Mouse (Mus musculus) hindbrain, embryonic 10.5 days (tissue): Measurements from ENCODE around the gene Gltp. TPM values are rescaled to one million over a fixed set of nuclear protein-coding genes. Genes with fewer than 3 reads are reported as not detected.

Experiments
- DNase-seq: peaks from one replicate; pipeline ENCODE4 v3.0.0-alpha.2; 2017; ENCODE audit warnings: low spot score
- H3K27ac ChIP-seq: fragments of 300-500 bp; sonication (generic); 2 replicates; pipeline ENCODE4 v1.5.1; 2016; ENCODE audit warnings: mild to moderate bottlenecking, moderate library complexity
- H3K27me3 ChIP-seq: fragments of 300-500 bp; sonication (generic); 2 replicates; pipeline ENCODE4 v1.6.1; 2016; ENCODE audit warnings: mild to moderate bottlenecking; ENCODE audit not compliant: poor library complexity, insufficient read depth, severe bottlenecking
- H3K36me3 ChIP-seq: fragments of 300-500 bp; sonication (generic); 2 replicates; pipeline ENCODE4 v1.6.1; 2016; ENCODE audit warnings: mild to moderate bottlenecking, moderate library complexity
- H3K4me1 ChIP-seq: fragments of 300-500 bp; sonication (generic); replicated peaks from 2 replicates; pipeline ENCODE4 v1.6.1; 2016; ENCODE audit warnings: mild to moderate bottlenecking
- H3K4me3 ChIP-seq: fragments of 300-500 bp; sonication (generic); 2 replicates; pipeline ENCODE4 v1.5.1; 2016; ENCODE audit warnings: mild to moderate bottlenecking, moderate library complexity
- H3K9me3 ChIP-seq: fragments of 300-500 bp; sonication (generic); 2 replicates; pipeline ENCODE4 v1.6.1; 2016; ENCODE audit warnings: mild to moderate bottlenecking, moderate library complexity
- WGBS: fragments of 180-500 bp; shearing (Covaris S2); methylation state at CpG from one replicate; pipeline ENCODE4 v1.1.7; 2016; 5-methylcytosine and 5-hydroxymethylcytosine counted together
- polyA plus RNA-seq: library from polyadenylated mRNA; unstranded; fragments of >200 nt; fragmentation: Nextera tagmentation; extraction: Ambion mirVana; gene quantifications from 2 replicates; pipeline ENCODE4 v1.2.1, GENCODE M21; 2016

The Gltp gene
- polyA plus RNA-seq, 1 experiment from 2014 or later, result 80.4 TPM

DNA sequence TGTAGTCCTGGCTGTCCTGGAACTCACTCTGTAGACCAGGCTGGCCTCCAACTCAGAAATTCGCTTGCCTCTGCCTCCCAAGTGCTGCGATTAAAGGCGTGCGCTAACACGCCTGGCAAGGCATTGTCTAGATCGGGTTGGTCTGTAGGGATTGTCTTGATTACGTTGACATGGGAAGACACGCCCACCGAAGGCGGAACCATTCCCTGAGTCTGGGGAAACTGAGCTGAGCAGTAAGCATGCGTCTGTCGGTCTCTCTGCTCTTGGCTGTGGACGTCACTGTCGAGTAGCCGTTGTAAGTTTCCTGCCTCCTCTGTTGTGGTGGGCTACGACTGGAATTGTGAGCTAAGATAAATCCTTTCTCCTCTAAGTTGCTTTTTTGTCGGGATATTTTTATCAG lies 6.2 kb upstream of the Gltp start:
- Histone ChIP-seq H3K27ac (no peak overlapping the region), H3K4me1 (no peaks in the 10 kb centered on the region), H3K9me3 (no peaks in the 10 kb centered on the region), H3K4me3 (no peak overlapping the region), H3K27me3 (peaks cover 3% of the 10 kb centered on the region; the same call in 1 of the 2 replicates), H3K36me3 (no peaks in the 10 kb centered on the region)
- 86% methylated on average over 17 of the region's 17 CpGs for WGBS
- DNase-seq, result no peak

DNA sequence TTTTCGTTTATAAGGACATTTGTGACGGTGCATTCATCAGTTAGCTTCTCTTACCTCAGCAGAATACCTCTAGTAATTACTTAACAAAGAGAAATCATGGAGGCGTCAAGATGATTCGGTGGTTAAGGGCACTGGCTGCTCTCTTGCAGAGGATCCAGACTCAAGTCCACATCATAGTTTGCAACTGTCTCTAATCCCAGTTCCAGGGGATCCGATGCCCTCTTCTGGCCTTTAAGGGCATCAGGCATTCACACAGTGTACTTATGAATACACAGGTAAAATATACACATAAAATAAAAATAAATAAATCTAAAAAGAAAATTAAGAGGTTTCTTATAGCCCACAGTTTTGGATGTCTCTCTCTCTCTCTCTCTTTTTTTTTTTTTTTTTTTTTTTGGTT lies 5.0 kb upstream of the Gltp start:
- 80% methylated on average over 5 of the region's 5 CpGs for WGBS
- Histone ChIP-seq H3K4me3 (no peak overlapping the region), H3K4me1 (peaks cover 6% of the 10 kb centered on the region), H3K36me3 (no peaks in the 10 kb centered on the region), H3K27ac (no peak overlapping the region), H3K9me3 (no peaks in the 10 kb centered on the region), H3K27me3 (peaks cover 5% of the 10 kb centered on the region; the same call in 1 of the 2 replicates)
- DNase-seq, result no peak

DNA sequence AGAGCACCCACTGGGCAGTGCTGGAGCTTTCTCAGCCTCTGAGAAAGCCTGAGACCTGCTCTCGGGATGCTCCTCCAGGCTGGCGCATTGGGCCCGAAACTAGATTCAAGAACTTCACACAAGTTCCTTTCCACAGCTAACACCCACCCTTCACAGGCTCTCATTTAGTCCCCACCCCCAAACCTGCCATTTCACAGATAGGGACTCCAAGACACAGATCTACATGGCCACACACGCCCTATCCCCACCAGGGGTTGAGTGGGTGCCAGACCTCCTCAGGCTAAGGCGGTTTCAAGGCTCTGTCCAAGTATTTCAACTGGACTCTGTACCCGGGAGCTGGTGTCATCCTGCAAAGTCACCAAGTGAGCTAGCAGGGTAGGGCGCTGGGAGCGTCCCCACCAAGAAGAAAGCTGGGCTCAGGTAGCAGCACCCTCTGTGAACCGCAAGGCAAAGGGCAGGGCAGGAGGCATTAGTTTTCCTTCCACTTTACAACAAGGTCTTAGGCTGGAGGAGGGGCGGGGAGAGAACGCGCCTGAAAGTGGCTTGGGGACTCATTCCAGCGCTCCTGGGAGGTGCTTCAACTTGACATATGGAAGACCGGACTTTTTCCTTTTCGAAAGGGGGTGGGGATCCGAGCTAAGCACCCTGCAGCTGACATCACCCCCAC lies 951 bp downstream of the Gltp start:
- peak overlapping the region; percentile 90 for H3K27ac ChIP-seq

DNA sequence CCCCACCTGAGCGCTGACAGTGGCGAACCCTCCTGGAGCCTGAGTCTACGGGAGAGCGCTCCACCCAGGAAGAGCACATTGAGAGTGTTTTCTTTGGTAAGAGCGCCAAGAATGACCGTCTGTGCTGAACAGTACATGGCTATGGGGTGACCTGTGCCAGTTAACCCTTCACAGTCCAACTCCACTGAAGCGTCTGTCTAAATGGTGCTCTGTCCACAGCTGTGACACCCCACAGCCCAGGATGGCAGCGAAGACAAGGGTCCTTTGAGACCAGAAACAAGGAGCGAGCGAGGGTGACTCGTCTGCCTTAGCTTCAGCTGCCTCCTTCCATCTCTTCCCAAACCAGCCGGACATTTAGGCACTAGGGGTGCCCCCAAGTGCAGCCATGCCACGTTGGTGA lies 2.1 kb downstream of the Gltp start:
- H3K4me3 ChIP-seq, result no peak overlapping the region
- H3K27me3 ChIP-seq, result peaks cover 5% of the 10 kb centered on the region; the same call in 1 of the 2 replicates
- no peaks in the 10 kb centered on the region for H3K9me3 ChIP-seq
- H3K36me3 ChIP-seq, result no peaks in the 10 kb centered on the region
- WGBS, result 85% methylated on average over 13 of the region's 13 CpGs
- no peak overlapping the region for H3K27ac ChIP-seq
- peaks cover 57% of the 10 kb centered on the region for H3K4me1 ChIP-seq
- DNase-seq, result no peak

More for the DNA sequence above, 951 bp downstream of the Gltp start:
- DNase-seq, result peak; percentile 12
- Histone ChIP-seq H3K27me3 (peaks cover 5% of the 10 kb centered on the region; the same call in 1 of the 2 replicates), H3K9me3 (no peaks in the 10 kb centered on the region), H3K4me1 (peaks cover 46% of the 10 kb centered on the region), H3K4me3 (peak overlapping the region; percentile 90), H3K36me3 (no peaks in the 10 kb centered on the region)
- WGBS, result 21% methylated on average over 16 of the region's 16 CpGs

DNA sequence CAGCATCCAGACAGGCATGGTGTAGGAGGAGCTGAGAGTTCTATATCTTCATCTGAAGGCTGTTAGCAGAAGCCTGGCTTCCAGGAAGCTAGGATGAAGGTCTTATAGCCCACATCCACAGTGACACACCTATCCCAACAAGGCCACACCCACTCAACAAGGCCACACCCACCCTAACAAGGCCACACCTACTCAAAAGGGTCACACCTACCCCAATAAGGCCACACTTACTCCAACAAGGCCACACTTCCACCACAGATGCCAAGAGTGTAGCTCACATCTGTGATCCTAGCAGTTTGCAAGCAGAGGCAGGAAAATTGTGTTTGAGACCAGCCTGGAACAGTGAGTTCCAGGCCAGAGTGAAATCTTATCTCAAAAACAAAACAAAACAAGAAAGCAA lies 2.9 kb downstream of the Gltp start:
- DNase-seq, result no peak
- Histone ChIP-seq H3K4me3 (no peak overlapping the region), H3K36me3 (no peaks in the 10 kb centered on the region), H3K27ac (no peak overlapping the region), H3K4me1 (peaks cover 65% of the 10 kb centered on the region), H3K27me3 (peaks cover 5% of the 10 kb centered on the region; the same call in 1 of the 2 replicates), H3K9me3 (no peaks in the 10 kb centered on the region)

DNA sequence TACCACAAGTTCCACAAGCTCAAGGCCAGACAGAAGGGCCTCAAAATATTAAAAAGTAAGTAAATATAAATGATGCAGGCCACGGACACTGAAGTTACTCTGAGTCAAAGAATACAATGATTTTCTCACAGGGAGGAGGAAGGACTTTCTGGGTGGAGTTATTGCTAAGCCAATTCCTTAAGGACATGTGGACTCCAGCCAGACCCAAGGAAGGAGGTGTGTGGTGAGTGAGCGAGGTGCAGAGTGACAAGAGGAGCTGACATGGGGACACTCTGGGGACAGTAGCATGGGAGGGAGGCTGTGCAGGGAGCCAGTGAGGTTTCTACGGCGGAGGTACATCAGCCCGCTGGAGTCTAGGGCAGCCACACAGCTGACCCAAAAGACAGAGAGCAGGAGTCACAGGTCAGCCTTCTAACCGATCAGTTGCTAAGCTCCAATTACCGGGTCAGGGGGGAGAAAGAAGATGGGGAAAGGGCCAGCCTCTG lies 4.0 kb downstream of the Gltp start:
- Histone ChIP-seq H3K36me3 (no peaks in the 10 kb centered on the region), H3K27me3 (peaks cover under 1% of the 10 kb centered on the region; the same call in 1 of the 2 replicates), H3K27ac (no peak overlapping the region), H3K4me3 (no peak overlapping the region), H3K4me1 (peaks cover 73% of the 10 kb centered on the region), H3K9me3 (no peaks in the 10 kb centered on the region)
- peak; percentile 23 for DNase-seq
- 54% methylated on average over 7 of the region's 7 CpGs for WGBS

DNA sequence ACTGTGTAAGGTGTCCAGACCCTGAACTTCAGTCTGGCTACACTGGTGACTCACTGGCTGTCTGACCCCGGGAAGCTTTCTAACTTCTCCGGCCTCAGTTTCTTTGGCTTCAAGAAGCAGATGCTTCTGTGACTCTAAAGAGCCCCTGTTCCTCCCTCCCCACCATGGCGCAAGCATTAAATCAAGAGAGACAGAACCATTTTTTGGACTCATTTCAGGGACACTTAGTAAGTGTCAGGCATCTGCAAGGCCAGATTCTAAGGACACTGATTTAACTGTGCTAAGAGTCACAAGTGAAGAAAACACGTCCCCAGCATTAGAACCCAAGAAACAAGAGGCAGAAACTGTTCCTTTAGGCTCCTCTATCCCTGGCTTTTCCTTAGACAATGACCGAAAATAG lies 4.8 kb downstream of the Gltp start:
- peaks cover 75% of the 10 kb centered on the region for H3K4me1 ChIP-seq
- no peaks in the 10 kb centered on the region for H3K27me3 ChIP-seq
- H3K9me3 ChIP-seq, result no peaks in the 10 kb centered on the region
- no peaks in the 10 kb centered on the region for H3K36me3 ChIP-seq
- H3K27ac ChIP-seq, result no peak overlapping the region
- WGBS, result 90% methylated on average over 5 of the region's 5 CpGs
- no peak for DNase-seq
- H3K4me3 ChIP-seq, result no peak overlapping the region

DNA sequence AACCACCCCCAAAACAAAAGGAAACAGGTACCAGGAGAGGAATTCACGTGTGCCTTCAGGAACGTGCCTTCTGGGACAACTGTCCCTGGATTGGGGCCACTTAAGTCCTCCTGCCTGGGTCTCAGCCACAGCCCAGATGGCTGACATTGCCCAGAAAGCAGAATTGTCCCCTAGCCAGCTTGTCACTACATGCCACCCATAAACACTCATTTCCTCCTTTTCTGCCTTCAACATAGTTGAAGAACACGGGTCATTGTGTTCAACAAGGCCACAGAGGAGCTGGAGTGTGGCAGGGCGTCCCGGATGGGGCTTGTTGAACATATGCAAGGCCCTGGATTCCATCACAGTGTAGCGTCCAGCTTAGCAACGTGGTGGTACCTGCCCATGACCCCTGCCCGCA lies 9.1 kb downstream of the Gltp start:
- peaks cover 8% of the 10 kb centered on the region for H3K36me3 ChIP-seq
- no peak overlapping the region for H3K4me3 ChIP-seq
- H3K4me1 ChIP-seq, result peaks cover 66% of the 10 kb centered on the region
- H3K27ac ChIP-seq, result peak overlapping the region; percentile 35; the same call in 1 of the 2 replicates
- no peaks in the 10 kb centered on the region for H3K27me3 ChIP-seq
- WGBS, result 79% methylated on average over 8 of the region's 8 CpGs
- H3K9me3 ChIP-seq, result no peaks in the 10 kb centered on the region
- no peak for DNase-seq

DNA sequence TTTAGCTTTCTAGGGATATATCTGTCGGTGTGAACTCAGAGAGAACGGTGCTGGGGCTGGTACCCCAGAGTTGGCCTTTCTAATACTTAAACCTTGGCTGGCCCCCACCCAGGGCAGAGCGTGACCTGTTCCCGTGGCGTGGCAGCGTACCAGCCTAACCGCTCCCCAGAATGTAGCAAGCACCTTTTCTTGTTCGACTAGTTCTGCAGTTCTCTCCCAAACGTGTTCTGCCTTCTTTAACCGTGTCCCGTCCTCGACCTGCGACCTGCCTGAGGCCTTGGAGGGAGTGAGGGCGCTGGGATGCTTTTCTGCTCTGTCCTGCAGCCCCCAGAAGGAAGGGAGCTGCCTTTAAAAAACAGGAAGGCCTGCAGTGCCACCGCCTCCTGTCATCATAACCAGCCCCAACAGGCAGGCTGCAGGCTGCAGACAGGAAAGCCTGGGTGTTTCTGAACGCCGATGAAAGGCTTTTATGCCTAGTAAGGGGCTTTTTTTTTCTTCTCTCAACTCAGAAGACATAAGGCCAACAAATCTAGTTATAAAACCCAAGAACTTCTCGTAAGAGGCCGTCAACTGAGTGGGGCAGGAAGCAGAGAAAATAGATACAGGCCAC lies 10.0 kb downstream of the Gltp start:
- H3K36me3 ChIP-seq, result peaks cover 18% of the 10 kb centered on the region
- H3K4me1 ChIP-seq, result peaks cover 65% of the 10 kb centered on the region
- no peak overlapping the region for H3K4me3 ChIP-seq
- H3K27me3 ChIP-seq, result no peaks in the 10 kb centered on the region
- peak overlapping the region; percentile 77 for H3K27ac ChIP-seq
- WGBS, result 78% methylated on average over 19 of the region's 19 CpGs
- no peak for DNase-seq
- no peaks in the 10 kb centered on the region for H3K9me3 ChIP-seq

DNA sequence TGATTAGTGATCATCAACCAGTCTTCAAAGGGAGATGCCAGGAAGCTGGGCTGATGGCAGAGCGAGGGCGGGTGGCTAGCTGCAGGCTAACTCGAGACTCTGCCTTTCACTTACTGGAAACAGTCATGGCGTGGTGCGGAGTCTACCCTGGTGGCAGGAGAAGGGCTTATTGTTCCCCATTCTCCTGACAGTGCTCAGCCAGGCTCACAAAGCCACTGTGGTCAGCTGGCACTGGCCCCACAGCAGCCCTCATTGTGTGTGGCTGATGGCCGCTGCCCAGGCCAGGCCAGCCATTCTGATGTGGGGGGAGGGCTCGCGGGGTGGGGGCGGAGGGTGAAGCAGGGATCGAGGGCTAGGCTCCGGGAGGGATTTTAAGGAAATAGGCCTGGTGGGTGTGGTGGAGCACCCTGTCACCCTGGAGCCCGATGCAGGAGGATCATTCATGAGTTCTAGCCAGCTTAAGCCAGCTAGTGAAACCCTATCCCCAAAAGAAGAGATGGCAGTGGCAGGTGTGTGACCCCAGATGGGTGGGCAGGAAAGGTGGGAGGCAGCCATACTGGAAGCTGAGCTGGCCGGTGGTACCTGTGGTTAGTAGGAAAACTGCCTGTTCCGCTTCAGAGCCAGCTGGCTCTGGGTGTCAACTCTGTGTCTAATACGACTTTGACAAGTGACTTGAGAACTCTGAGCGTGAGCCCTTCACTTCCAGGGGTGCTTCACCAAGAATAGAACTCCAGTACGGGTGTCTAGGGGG lies 10.8 kb downstream of the Gltp start:
- no peaks in the 10 kb centered on the region for H3K9me3 ChIP-seq
- WGBS, result 66% methylated on average over 17 of the region's 17 CpGs
- peaks cover 23% of the 10 kb centered on the region for H3K36me3 ChIP-seq
- H3K4me1 ChIP-seq, result peaks cover 60% of the 10 kb centered on the region
- peak; percentile 14 for DNase-seq
- no peak overlapping the region for H3K4me3 ChIP-seq
- H3K27me3 ChIP-seq, result no peaks in the 10 kb centered on the region
- H3K27ac ChIP-seq, result peak overlapping the region; percentile 77

DNA sequence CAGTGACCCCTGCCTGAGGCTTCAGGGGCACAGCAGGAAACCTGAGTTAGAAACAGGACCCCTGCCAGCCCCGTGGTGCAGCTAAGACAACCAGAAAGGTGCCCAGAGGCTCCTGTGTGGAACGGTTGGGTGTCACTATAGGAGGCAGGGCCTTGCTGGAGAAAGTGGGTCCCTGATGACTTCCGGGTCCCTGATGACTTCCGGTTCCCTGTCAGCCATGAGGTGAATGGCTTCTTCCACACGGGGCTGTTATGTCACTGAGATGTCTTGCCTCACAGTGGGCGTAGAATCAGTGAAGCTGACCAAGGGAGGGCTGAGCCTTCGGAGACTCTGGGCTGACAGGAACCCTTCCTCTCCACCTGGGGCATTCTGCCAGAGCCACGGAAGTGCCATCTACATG lies 16.2 kb downstream of the Gltp start:
- peaks cover 55% of the 10 kb centered on the region for H3K36me3 ChIP-seq
- H3K9me3 ChIP-seq, result no peaks in the 10 kb centered on the region
- no peak overlapping the region for H3K4me3 ChIP-seq
- 83% methylated on average over 8 of the region's 8 CpGs for WGBS
- no peak overlapping the region for H3K27ac ChIP-seq
- DNase-seq, result no peak
- peaks cover 13% of the 10 kb centered on the region for H3K4me1 ChIP-seq
- H3K27me3 ChIP-seq, result no peaks in the 10 kb centered on the region; the same call in 1 of the 2 replicates

DNA sequence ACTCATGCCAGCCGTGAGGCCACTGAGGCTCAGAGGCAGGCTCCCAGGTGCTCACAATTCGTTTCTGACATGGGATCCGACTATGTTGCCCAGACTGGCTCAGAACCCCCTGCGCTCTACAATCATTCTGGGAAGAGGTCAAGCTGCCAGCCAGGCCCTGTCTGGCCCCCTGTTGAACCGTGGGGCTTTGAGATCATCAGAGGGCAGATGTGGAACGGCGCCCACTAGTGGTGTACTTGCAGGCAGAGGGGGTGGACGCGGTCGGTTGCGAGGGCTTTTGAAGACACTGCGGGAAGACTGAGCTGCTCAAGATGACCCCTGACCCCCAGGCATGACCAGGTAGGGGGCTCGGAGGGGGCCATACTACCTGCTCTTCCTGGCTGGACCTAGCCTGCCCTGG lies 17.7 kb downstream of the Gltp start:
- Histone ChIP-seq H3K27ac (no peak overlapping the region), H3K4me3 (no peak overlapping the region), H3K36me3 (peaks cover 55% of the 10 kb centered on the region), H3K9me3 (no peaks in the 10 kb centered on the region), H3K27me3 (peaks cover 4% of the 10 kb centered on the region; the same call in 1 of the 2 replicates), H3K4me1 (peaks cover 2% of the 10 kb centered on the region; the same call in 1 of the 2 replicates)
- whole genome bisulfite sequencing, result 85% methylated on average over 13 of the region's 13 CpGs
- no peak for DNase-seq

DNA sequence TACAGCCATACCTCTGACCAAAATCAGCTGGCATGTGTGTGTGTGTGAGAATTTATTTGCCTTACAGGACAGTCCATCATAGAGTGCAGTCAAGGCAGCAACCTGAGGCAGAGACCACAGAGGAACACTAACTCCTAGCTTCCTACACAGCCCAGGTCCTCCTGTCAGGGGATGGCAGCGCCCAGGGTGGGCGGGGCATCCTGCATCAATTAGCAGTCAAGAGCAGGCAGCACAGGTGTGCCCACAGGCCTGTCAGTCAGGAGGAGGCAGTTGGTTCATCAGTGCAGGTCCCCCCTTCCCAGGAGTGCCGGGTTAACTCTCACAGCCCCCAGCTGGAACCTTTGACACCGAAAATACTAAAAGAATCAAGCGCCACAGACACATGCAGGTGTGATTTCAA lies 21.8 kb downstream of the Gltp start:
- DNase-seq, result no peak
- Histone ChIP-seq H3K36me3 (peaks cover 23% of the 10 kb centered on the region), H3K4me3 (no peak overlapping the region), H3K9me3 (no peaks in the 10 kb centered on the region), H3K27ac (no peak overlapping the region), H3K27me3 (peaks cover 4% of the 10 kb centered on the region; the same call in 1 of the 2 replicates), H3K4me1 (peaks cover 19% of the 10 kb centered on the region)
- 93% methylated on average over 5 of the region's 5 CpGs for WGBS
